Mouse (Mus musculus) CH12.LX (cell line): Measurements from ENCODE around the gene Cxcl16. TPM values are rescaled to one million over a fixed set of nuclear protein-coding genes. Genes with fewer than 3 reads are reported as not detected.

ENCODE experiments used
- DNase-seq: peaks from one replicate; pipeline ENCODE4 v3.0.0-alpha.2; 2013; ENCODE audit errors: extremely low read depth
- H3K27ac ChIP-seq: 2 replicates; pipeline ENCODE4 v1.5.1; 2012; ENCODE audit warnings: low read depth, mild to moderate bottlenecking, control low read depth, moderate library complexity; ENCODE audit not compliant: insufficient read depth
- H3K27me3 ChIP-seq: replicated peaks from 2 replicates; pipeline ENCODE3; 2012; ENCODE audit warnings: inconsistent platforms
- H3K36me3 ChIP-seq, 2 experiments: replicated peaks in 1 of 2; 2 replicates each; pipeline versions ENCODE3 to v1.6.1; 2012; ENCODE audit warnings: inconsistent platforms in 1 of 2, low read length in 1 of 2, mild to moderate bottlenecking in 1 of 2, mixed read lengths in 1 of 2, moderate library complexity in 1 of 2; ENCODE audit not compliant: control insufficient read depth in 1 of 2, insufficient read depth in 1 of 2
- H3K4me1 ChIP-seq, 2 experiments: 2 replicates each; pipeline ENCODE4 v1.6.1; 2012; ENCODE audit warnings: inconsistent platforms in 1 of 2, moderate library complexity in 1 of 2; ENCODE audit not compliant: insufficient read depth in 2 of 2, control insufficient read depth in 1 of 2
- H3K4me2 ChIP-seq: 2 replicates; pipeline ENCODE4 v1.6.1; 2012; ENCODE audit warnings: low read depth, mild to moderate bottlenecking, control low read depth; ENCODE audit not compliant: poor library complexity, insufficient read depth, severe bottlenecking
- H3K4me3 ChIP-seq, 3 experiments: fragments of 150-350 bp in 1 of 3; sonication (generic) in 1 of 3; replicated peaks in 1 of 3; 2 replicates each; pipeline versions ENCODE3 to v1.5.1; 2011 to 2012; ENCODE audit warnings: low read depth in 2 of 3, low read length in 2 of 3, mild to moderate bottlenecking in 2 of 3, moderate library complexity in 2 of 3, control low read depth in 1 of 3, improper control_type of control experiment in 1 of 3, inconsistent platforms in 1 of 3, mixed read lengths in 1 of 3; ENCODE audit not compliant: poor library complexity in 1 of 3
- H3K79me2 ChIP-seq: replicated peaks from 2 replicates; pipeline ENCODE4 v1.6.1; 2012; ENCODE audit warnings: mild to moderate bottlenecking, moderate library complexity; ENCODE audit not compliant: control insufficient read depth, poor library complexity, insufficient read depth, severe bottlenecking; ENCODE audit errors: extremely low read depth
- H3K9ac ChIP-seq: 2 replicates; pipeline ENCODE4 v1.6.1; 2012; ENCODE audit warnings: low read depth, mild to moderate bottlenecking, control low read depth, moderate library complexity; ENCODE audit not compliant: insufficient read depth
- H3K9me3 ChIP-seq: replicated peaks from 2 replicates; pipeline ENCODE3; 2012; ENCODE audit warnings: low read length, inconsistent platforms, mixed read lengths
- BHLHE40 ChIP-seq: IDR thresholded peaks from 2 replicates; pipeline ENCODE4 v1.6.1; 2011; ENCODE audit warnings: mild to moderate bottlenecking, low read depth, low read length, improper control_type of control experiment
- CTCF ChIP-seq, 2 experiments: IDR thresholded peaks in 1 of 2; conservative IDR thresholded peaks in 1 of 2; 2 replicates each; pipeline ENCODE4 v1.5.1; 2011 to 2012; ENCODE audit warnings: low read depth in 2 of 2, low read length in 2 of 2, improper control_type of control experiment in 1 of 2, inconsistent platforms in 1 of 2, mild to moderate bottlenecking in 1 of 2, moderate library complexity in 1 of 2
- E2F4 ChIP-seq: IDR thresholded peaks from 2 replicates; pipeline ENCODE4 v1.6.1; 2011; ENCODE audit warnings: low read depth, low read length, improper control_type of control experiment; ENCODE audit not compliant: insufficient replicate concordance
- ELF1 ChIP-seq: IDR thresholded peaks from 2 replicates; pipeline ENCODE4 v1.6.1; 2014; ENCODE audit warnings: low read depth, mild to moderate bottlenecking, inconsistent platforms, low read length, improper control_type of control experiment
- HCFC1 ChIP-seq: IDR thresholded peaks from 2 replicates; pipeline ENCODE4 v1.6.1; 2012; ENCODE audit warnings: low read depth, mild to moderate bottlenecking, inconsistent platforms, low read length, improper control_type of control experiment
- JUN ChIP-seq: IDR thresholded peaks from 2 replicates; pipeline ENCODE4 v1.6.1; 2011; ENCODE audit warnings: low read depth, mild to moderate bottlenecking, low read length, improper control_type of control experiment, moderate library complexity; ENCODE audit not compliant: insufficient read depth
- JUND ChIP-seq: conservative IDR thresholded peaks from 2 replicates; pipeline ENCODE4 v1.6.1; 2011; ENCODE audit warnings: low read depth, low read length, improper control_type of control experiment
- MAFK ChIP-seq: IDR thresholded peaks from 2 replicates; pipeline ENCODE4 v1.6.1; 2011; ENCODE audit warnings: low read length, improper control_type of control experiment; ENCODE audit not compliant: insufficient replicate concordance
- MAX ChIP-seq: IDR thresholded peaks from 2 replicates; pipeline ENCODE4 v1.6.1; 2011; ENCODE audit warnings: low read length, improper control_type of control experiment
- NELFE ChIP-seq: IDR thresholded peaks from 2 replicates; pipeline ENCODE4 v1.6.1; 2011; ENCODE audit warnings: low read depth, low read length, improper control_type of control experiment
- PAX5 ChIP-seq: IDR thresholded peaks from 2 replicates; pipeline ENCODE4 v1.6.1; 2012; ENCODE audit warnings: low read length, inconsistent platforms, mixed read lengths
- POLR2AphosphoS2 ChIP-seq: IDR thresholded peaks from 2 replicates; pipeline ENCODE4 v1.6.1; 2011; ENCODE audit warnings: low read depth, low read length, improper control_type of control experiment
- RAD21 ChIP-seq: IDR thresholded peaks from 2 replicates; pipeline ENCODE4 v1.6.1; 2011; ENCODE audit warnings: low read depth, mild to moderate bottlenecking, low read length, improper control_type of control experiment, moderate library complexity
- SIN3A ChIP-seq: IDR thresholded peaks from 2 replicates; pipeline ENCODE4 v1.6.1; 2012; ENCODE audit warnings: low read length, improper control_type of control experiment, inconsistent platforms
- TCF12 ChIP-seq: IDR thresholded peaks from 2 replicates; pipeline ENCODE4 v1.6.1; 2014; ENCODE audit warnings: low read depth, mild to moderate bottlenecking, inconsistent platforms, low read length, improper control_type of control experiment
- UBTF ChIP-seq: IDR thresholded peaks from 2 replicates; pipeline ENCODE4 v1.6.1; 2012; ENCODE audit warnings: low read depth, mild to moderate bottlenecking, inconsistent platforms, low read length, improper control_type of control experiment, moderate library complexity
- USF1 ChIP-seq: IDR thresholded peaks from 2 replicates; pipeline ENCODE4 v1.6.1; 2014; ENCODE audit warnings: low read depth, mild to moderate bottlenecking, inconsistent platforms, low read length, improper control_type of control experiment
- ZKSCAN1 ChIP-seq: IDR thresholded peaks from 2 replicates; pipeline ENCODE4 v1.6.1; 2012; ENCODE audit warnings: low read depth, inconsistent platforms, low read length, improper control_type of control experiment, borderline replicate concordance
- ZMIZ1 ChIP-seq: IDR thresholded peaks from 2 replicates; pipeline ENCODE4 v1.6.1; 2012; ENCODE audit warnings: low read depth, mild to moderate bottlenecking, inconsistent platforms, low read length, improper control_type of control experiment
- ZNF384 ChIP-seq: IDR thresholded peaks from 2 replicates; pipeline ENCODE4 v1.6.1; 2012; ENCODE audit warnings: low read depth, low read length, improper control_type of control experiment, inconsistent platforms
- dilution Hi-C: fragments of 300-500 bp; cut with MboI; formaldehyde crosslinking; loops from 2 replicates; pipeline ENCODE4 v1.14.3; 2020; ENCODE audit warnings: low sequenced_read_pairs; ENCODE audit not compliant: extremely low pct_unique_long_range_greater_than_20kb, extremely low pct_ligation_motif_present
- in situ Hi-C: fragments of 300-500 bp; cut with MboI; formaldehyde crosslinking; loops from 3 replicates; pipeline ENCODE4 v1.14.3; 2019; ENCODE audit warnings: low sequenced_read_pairs, low pct_ligation_motif_present, low pct_unique_long_range_greater_than_20kb, mixed read lengths
- polyA plus RNA-seq: library from polyadenylated mRNA; unstranded; fragments of >175 nt; gene quantifications from 2 replicates; pipeline ENCODE4 v1.2.1, GENCODE M21; 2012; ENCODE audit warnings: low read depth; ENCODE audit not compliant: insufficient read length
- total RNA-seq, 2 experiments: library from RNA; depleted of rRNA; stranded (reverse); fragments of 300-350 nt in 1 of 2; fragments of >200 nt in 1 of 2; gene quantifications; 2 replicates each; pipeline ENCODE4 v1.2.3; 2012 to 2014

The Cxcl16 gene
- total and polyA plus RNA-seq, 3 experiments, result 0.04 to 0.56 TPM; not detected in 1

- H3K4me1 ChIP-seq, result peaks cover 0 to 9% of the 10 kb centered on the region in 2 experiments; a peak in 2 of 4 replicates
- no peak overlapping the region for H3K4me3 ChIP-seq
- no peaks in the 10 kb centered on the region for H3K27me3 ChIP-seq
- no peak for TF ChIP-seq SIN3A
- no peak for TF ChIP-seq JUN
- no peak for TF ChIP-seq BHLHE40
- no peak for TF ChIP-seq CTCF (conservative IDR thresholded peaks at IDR 0.05 in 1 of 2, IDR thresholded peaks at IDR 0.05 in 1 of 2; ENCODE audit: low read depth in 2 of 2, low read length in 2 of 2)
- TF ChIP-seq POLR2AphosphoS2, result no peak
- TF ChIP-seq JUND, result no peak
- no peak for TF ChIP-seq NELFE
- TF ChIP-seq E2F4, result no peak
- TF ChIP-seq USF1, result no peak
- no peak for TF ChIP-seq TCF12
- no peak for TF ChIP-seq ELF1
- TF ChIP-seq MAFK, result no peak
- no peak for TF ChIP-seq RAD21
- no peak for TF ChIP-seq MAX
- TF ChIP-seq PAX5, result no peak
- no peak for TF ChIP-seq ZKSCAN1
- no peak for TF ChIP-seq ZNF384
- no peak for TF ChIP-seq ZMIZ1
- no peak for TF ChIP-seq UBTF
- TF ChIP-seq HCFC1, result no peak
- H3K4me2 ChIP-seq, result no peak overlapping the region
- no peaks in the 10 kb centered on the region for H3K79me2 ChIP-seq
- dilution Hi-C loops (no loop called here), in situ Hi-C loops (loop anchor here (10.0 kb wide), 1 partner anchor 335 kb away; no protein-coding TSS in a partner anchor)
- no peak overlapping the region for H3K9ac ChIP-seq
- no peak for DNase-seq
- H3K36me3 ChIP-seq, result no peaks in the 10 kb centered on the region
- H3K27ac ChIP-seq, result no peak overlapping the region
- no peaks in the 10 kb centered on the region for H3K9me3 ChIP-seq
Measured at GRCm38 (mm10) chr11:70419486-70419885, 40.3 kb downstream of the Cxcl16 start.

GRCm38 (mm10) chr11:70418199-70418598 lies 41.6 kb downstream of the Cxcl16 start:
- in situ Hi-C loops, result loop anchor here (10.0 kb wide), 1 partner anchor 337 kb away; no protein-coding TSS in a partner anchor
- no peaks in the 10 kb centered on the region for H3K79me2 ChIP-seq
- dilution Hi-C loops, result no loop called here

More at GRCm38 (mm10) chr11:70418199-70418598, 41.6 kb downstream of the Cxcl16 start:
- peaks cover 0 to 11% of the 10 kb centered on the region in 2 experiments; a peak in 2 of 4 replicates for H3K4me1 ChIP-seq
- DNase-seq, result no peak
- no peaks in the 10 kb centered on the region for H3K9me3 ChIP-seq
- no peak overlapping the region for H3K4me3 ChIP-seq
- H3K27me3 ChIP-seq, result no peaks in the 10 kb centered on the region
- no peaks in the 10 kb centered on the region for H3K36me3 ChIP-seq
- no peak overlapping the region for H3K4me2 ChIP-seq
- TF ChIP-seq SIN3A, result no peak
- TF ChIP-seq BHLHE40, result 0 out of 2 replicates have a peak, but pooled peaks have one; percentile 20
- H3K27ac ChIP-seq, result no peak overlapping the region
- no peak overlapping the region for H3K9ac ChIP-seq
